Comparison of ENCODE assay signal across 8 mouse cellular contexts in the genomic region with DNA sequence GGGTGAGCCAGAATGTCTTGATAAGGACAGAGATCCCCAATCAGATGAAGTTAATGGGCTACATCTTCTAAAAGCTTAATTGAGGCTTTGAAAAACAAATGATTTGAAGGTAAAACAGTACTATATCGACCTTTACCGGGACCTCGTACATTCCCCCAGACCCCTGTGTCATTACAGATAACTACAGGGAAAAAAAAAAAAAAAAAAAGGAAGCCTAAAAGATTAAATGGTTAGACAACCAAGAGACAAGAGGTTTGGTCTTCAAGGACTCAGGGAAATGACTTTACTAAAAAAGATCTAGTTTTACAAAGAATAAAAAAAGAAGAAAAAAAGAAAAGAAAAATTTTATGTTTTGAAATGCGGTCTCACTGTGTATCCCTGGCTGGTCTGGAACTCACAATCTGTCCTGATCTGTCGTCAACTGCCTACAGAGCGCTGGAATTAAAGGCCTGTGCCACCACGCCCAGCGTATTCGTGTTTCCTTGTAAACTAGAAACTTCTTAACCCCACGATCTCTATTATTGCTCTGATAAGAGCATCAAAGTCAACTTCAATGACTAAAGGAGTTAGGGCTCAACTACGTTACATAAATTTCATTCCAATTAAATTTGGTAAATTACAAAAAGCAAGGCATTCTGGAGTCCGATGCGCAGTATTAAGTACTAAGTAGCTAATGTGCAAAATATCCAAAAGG. TPM values are rescaled to one million over a fixed set of nuclear protein-coding genes. Genes with fewer than 3 reads are reported as not detected.
DNase-seq lines count a peak whose midpoint lies in the region; ATAC-seq and TF ChIP-seq lines count a peak whose summit lies in the region.

No protein-coding gene starts in this region.

- ATAC-seq in hindbrain, embryonic 12.5 days (ENCODE audit: low FRiP score), result no peak
- ATAC-seq in megakaryocyte progenitor cell, adult 5-6 weeks (replicated peaks; ENCODE audit: poor library complexity), result peak; percentile 32; the same call in 1 of the 2 replicates

- WGBS in lung, adult 2 months, result 13% methylated on average over 13 of the region's 13 CpGs
- WGBS in hindbrain, embryonic 12.5 days, result 19% methylated on average over 13 of the region's 13 CpGs

- peak overlapping the region; percentile 70 for H3K4me2 ChIP-seq in hindbrain, embryonic 12.5 days (replicated peaks)

- no peaks in the 10 kb centered on the region for H3K9me3 ChIP-seq in hindbrain, embryonic 12.5 days (replicated peaks)

- no peak for TF ChIP-seq CTCF in lung, adult 2 months (IDR thresholded peaks at IDR 0.05; ENCODE audit: insufficient read depth, low read length)

- H3K27ac ChIP-seq in brown adipose tissue, adult 24 weeks (replicated peaks; ENCODE audit: low read depth, low read length), result no peak overlapping the region
- H3K27ac ChIP-seq in hindbrain, embryonic 12.5 days, result no peak overlapping the region

- H3K27me3 ChIP-seq in hindbrain, embryonic 12.5 days, result no peaks in the 10 kb centered on the region

- peak overlapping the region; percentile 89 for H3K4me3 ChIP-seq in lung, adult 2 months (replicated peaks; ENCODE audit: extremely low read depth, low read depth, low read length)
- H3K4me3 ChIP-seq in brown adipose tissue, adult 24 weeks (ENCODE audit: insufficient read depth, low read depth, low read length), result peak overlapping the region; percentile 99; the same call in 1 of the 2 replicates
- H3K4me3 ChIP-seq in hindbrain, embryonic 12.5 days, result peak overlapping the region; percentile 91

- DNase-seq in lung, adult 2 months, result no peak
- no peak for DNase-seq in lung, adult 18-20 months
- no peak for DNase-seq in thymus, postnatal 25 days
- DNase-seq in layer of hippocampus, adult 11-12 months (ENCODE audit: low spot score), result no peak
- DNase-seq in urinary bladder, postnatal 10 days (ENCODE audit: low spot score), result no peak

- TF ChIP-seq POLR2A in lung, adult 2 months (IDR thresholded peaks at IDR 0.05; ENCODE audit: borderline replicate concordance, extremely low read depth, low read depth, low read length), result no peak

- H3K9ac ChIP-seq in hindbrain, embryonic 12.5 days, result peak overlapping the region; percentile 97

- peaks cover 9% of the 10 kb centered on the region; the same call in 1 of the 2 replicates for H3K4me1 ChIP-seq in lung, adult 2 months (ENCODE audit: control insufficient read depth, insufficient read depth, low read length)
- H3K4me1 ChIP-seq in brown adipose tissue, adult 24 weeks (ENCODE audit: control insufficient read depth, insufficient read depth, insufficient read length, low read length), result 0 out of 2 replicates have a peak, but pooled peaks cover 3% of the 10 kb centered on the region
- peaks cover 26% of the 10 kb centered on the region for H3K4me1 ChIP-seq in hindbrain, embryonic 12.5 days

- peaks cover 4% of the 10 kb centered on the region for H3K36me3 ChIP-seq in hindbrain, embryonic 12.5 days

RNA-seq across cellular contexts. Expression of a gene that starts 0.9 kb away (rescaled TPM):
- 57.3 and 75.1 TPM in 2 replicates for polyA plus RNA-seq in lung, adult 2 months (2012; rRNA removed)
- polyA plus RNA-seq in brown adipose tissue, adult 24 weeks (2012; ENCODE audit: insufficient read depth, insufficient read length, missing spikeins), result 91.6 and 103 TPM in 2 replicates
- 310 and 346 TPM in 2 replicates for polyA plus RNA-seq in hindbrain, embryonic 12.5 days (2016; fragmentation: Nextera tagmentation; extraction: Ambion mirVana)
- total RNA-seq in megakaryocyte progenitor cell, adult 5-6 weeks (2015), result 97.5 and 107 TPM in 2 replicates
- total RNA-seq in megakaryocyte progenitor cell, adult 5-6 weeks (2017), result 40.1 and 43.1 TPM in 2 replicates

RNA-seq across cellular contexts. Expression of a gene that starts 39.5 kb away (rescaled TPM):
- polyA plus RNA-seq in lung, adult 2 months (2012; rRNA removed), result 1.9 and 3.9 TPM in 2 replicates
- polyA plus RNA-seq in brown adipose tissue, adult 24 weeks (2012; ENCODE audit: insufficient read depth, insufficient read length, missing spikeins), result 9.3 and 12.4 TPM in 2 replicates
- 8.9 and 9.5 TPM in 2 replicates for polyA plus RNA-seq in hindbrain, embryonic 12.5 days (2016; fragmentation: Nextera tagmentation; extraction: Ambion mirVana)
- 15.5 and 19.6 TPM in 2 replicates for total RNA-seq in megakaryocyte progenitor cell, adult 5-6 weeks (2015)
- 11.1 and 11.9 TPM in 2 replicates for total RNA-seq in megakaryocyte progenitor cell, adult 5-6 weeks (2017)

RNA-seq across cellular contexts. Expression of a gene that starts 57.8 kb away (rescaled TPM):
- polyA plus RNA-seq in lung, adult 2 months (2012; rRNA removed), result not detected in 2 replicates
- polyA plus RNA-seq in brown adipose tissue, adult 24 weeks (2012; ENCODE audit: insufficient read depth, insufficient read length, missing spikeins), result not detected in 2 replicates
- polyA plus RNA-seq in hindbrain, embryonic 12.5 days (2016; fragmentation: Nextera tagmentation; extraction: Ambion mirVana), result 0.36 TPM in 1 of 2 replicates, not detected in the other
- 0.44 and 0.49 TPM in 2 replicates for total RNA-seq in megakaryocyte progenitor cell, adult 5-6 weeks (2015)
- 1.3 TPM in 1 of 2 replicates, not detected in the other for total RNA-seq in megakaryocyte progenitor cell, adult 5-6 weeks (2017)
